Mouse (Mus musculus): ENCODE data around the gene Fam208b. TPM values are rescaled to one million over a fixed set of nuclear protein-coding genes. Genes with fewer than 3 reads are reported as not detected.
A peak's percentile ranks its signal among the peaks of the same experiment; 100 is the strongest.

Fam208b gene
- 13.8 and 17.3 TPM in 2 replicates for polyA plus RNA-seq (2014; fragmentation: Nextera tagmentation; extraction: Ambion mirVana)

DNA sequence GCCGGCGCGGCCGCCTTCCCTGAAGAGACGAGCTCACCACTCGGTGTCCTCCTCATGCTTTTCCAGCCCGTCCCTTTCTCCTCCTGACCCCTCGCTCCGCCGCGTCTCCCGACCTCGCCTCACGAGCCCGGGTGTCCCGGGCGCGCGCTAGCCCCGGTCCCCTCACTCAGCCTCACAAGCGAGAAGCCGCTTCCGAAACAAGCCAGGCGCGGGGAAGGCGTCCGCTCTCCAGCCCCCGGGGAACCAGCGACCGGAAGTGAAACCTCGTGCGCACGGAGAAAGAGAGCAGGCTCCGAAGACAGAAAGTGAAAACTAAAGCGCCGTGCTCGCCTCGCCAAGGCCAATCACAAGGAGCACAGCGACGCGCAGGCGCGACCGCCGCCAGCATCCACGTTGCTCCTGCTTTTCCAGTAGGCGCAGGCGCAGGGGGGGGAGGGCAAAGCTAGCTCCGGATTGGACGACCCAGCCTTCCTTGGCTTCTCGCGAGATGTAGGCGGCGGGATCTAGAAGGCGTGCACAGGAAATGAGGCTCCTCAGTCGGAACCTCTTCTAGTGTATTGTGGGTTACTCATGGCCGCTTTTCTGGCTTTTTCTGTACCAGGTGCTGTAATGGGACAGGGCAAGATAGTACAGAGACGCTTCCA lies at the start of gene Fam208b:
Gene Fam208b, minus strand, starts transcription at position 314 of the 644 bp plus-strand sequence.
- H3K4me2 ChIP-seq (ENCODE audit: low read length): peak within 1 kb of the TSS; percentile 66
- peak within 1 kb of the TSS; percentile 82 for H3K9ac ChIP-seq (ENCODE audit: low read length)
- H3K36me3 ChIP-seq (ENCODE audit: control insufficient read depth, insufficient read depth, low read length): no peaks in the 10 kb centered on the region
- ATAC-seq (replicated peaks; ENCODE audit: low FRiP score, low TSS enrichment, low read depth) (peak; percentile 99), DNase-seq (ENCODE audit: low spot score) (peak; percentile 97)
- WGBS: under 1% methylated on average over 57 of the region's 58 CpGs
- no peaks in the 10 kb centered on the region for H3K27me3 ChIP-seq (replicated peaks; ENCODE audit: control insufficient read depth, insufficient read depth, low read length)
- H3K27ac ChIP-seq (ENCODE audit: low read depth): peak within 1 kb of the TSS; percentile 95
- peaks cover 3% of the 10 kb centered on the region; the same call in 1 of the 2 replicates for H3K9me3 ChIP-seq (ENCODE audit: control insufficient read depth, low read length)
- H3K4me3 ChIP-seq (ENCODE audit: low read depth, low read length): peak within 1 kb of the TSS; percentile 93
- no peaks in the 10 kb centered on the region for H3K4me1 ChIP-seq (replicated peaks; ENCODE audit: control insufficient read depth, insufficient read depth, low read length)

DNA sequence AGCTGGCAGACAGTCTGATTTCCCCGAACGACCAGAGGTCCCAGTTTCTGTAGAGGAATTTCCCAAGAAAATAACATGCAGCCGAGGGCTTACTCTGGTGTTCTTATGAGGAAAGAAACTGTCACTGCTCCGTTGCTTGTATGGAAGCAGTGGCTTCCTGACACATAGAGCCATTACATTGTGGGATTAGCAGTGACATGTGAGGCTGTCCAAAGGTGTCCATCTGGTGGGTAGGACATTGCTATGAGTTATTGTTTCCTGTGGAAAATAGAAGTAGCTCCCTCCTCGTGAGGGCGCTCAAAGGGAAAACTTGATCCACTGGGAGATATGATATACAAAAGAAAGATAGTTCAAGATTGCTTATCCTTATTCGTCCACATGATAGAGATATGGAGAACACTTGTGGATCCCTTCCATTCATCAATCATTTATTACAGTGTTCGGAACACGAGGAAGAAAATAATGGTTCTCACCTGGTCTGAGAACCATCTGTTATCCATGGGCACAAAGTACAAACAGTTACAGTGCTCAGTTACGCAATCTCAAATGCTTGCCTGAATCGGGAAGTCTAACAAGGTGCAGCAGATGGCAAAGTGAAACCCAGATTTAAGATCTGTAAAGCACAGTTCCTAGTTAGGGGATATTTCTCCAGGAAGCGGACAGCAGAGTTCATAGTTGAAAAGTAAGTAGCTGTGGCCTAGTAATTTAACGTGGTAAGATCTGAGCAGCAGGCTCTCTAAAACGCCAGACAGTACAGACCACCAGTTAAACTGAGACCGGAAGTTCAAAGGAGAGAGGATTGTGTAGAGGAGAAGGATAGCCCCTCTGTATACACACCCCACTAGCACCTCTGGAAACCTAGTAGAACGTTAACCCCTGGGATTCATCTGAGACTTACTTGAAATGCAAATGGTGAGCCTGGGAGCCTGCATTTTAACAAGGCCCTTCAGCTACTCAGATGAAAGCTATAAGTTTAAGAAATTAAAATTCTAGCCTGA lies 48.6 kb upstream of the Fam208b start:
- Histone ChIP-seq H3K9me3 (ENCODE audit: control insufficient read depth, low read length) (no peaks in the 10 kb centered on the region), H3K27me3 (replicated peaks; ENCODE audit: control insufficient read depth, insufficient read depth, low read length) (no peaks in the 10 kb centered on the region), H3K27ac (ENCODE audit: low read depth) (no peak overlapping the region), H3K4me1 (replicated peaks; ENCODE audit: control insufficient read depth, insufficient read depth, low read length) (no peaks in the 10 kb centered on the region), H3K9ac (ENCODE audit: low read length) (no peak overlapping the region), H3K4me3 (ENCODE audit: low read depth, low read length) (no peak overlapping the region), H3K4me2 (ENCODE audit: low read length) (no peak overlapping the region), H3K36me3 (ENCODE audit: control insufficient read depth, insufficient read depth, low read length) (no peaks in the 10 kb centered on the region)
- DNase-seq (ENCODE audit: low spot score): no peak
- peak; percentile 43; the same call in 1 of the 2 replicates for ATAC-seq (replicated peaks; ENCODE audit: low FRiP score, low TSS enrichment, low read depth)
- WGBS: 52% methylated on average over 16 of the region's 16 CpGs

DNA sequence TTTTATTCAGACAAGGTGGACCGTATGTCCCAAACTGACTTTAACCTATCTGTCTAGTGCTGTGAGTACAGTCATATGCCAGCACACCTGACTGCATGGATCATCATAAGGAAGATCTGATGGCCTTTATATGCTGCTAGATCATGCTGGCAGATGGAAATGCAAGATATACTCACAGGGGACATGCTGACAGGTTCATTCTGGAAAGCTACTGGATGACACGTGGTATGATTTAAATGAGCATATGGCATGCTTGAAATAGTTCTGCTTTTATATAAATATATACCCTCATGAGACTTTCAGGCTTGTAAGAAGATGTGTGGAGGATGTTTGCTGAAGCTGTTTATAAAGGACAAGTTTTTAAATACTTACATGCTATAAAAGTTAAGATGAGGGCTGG lies 43.5 kb upstream of the Fam208b start:
- WGBS: 82% methylated on average over 2 of the region's 2 CpGs
- no peak overlapping the region for H3K4me3 ChIP-seq (ENCODE audit: low read depth, low read length)
- no peaks in the 10 kb centered on the region for H3K27me3 ChIP-seq (replicated peaks; ENCODE audit: control insufficient read depth, insufficient read depth, low read length)
- no peak overlapping the region for H3K4me2 ChIP-seq (ENCODE audit: low read length)
- no peaks in the 10 kb centered on the region for H3K4me1 ChIP-seq (replicated peaks; ENCODE audit: control insufficient read depth, insufficient read depth, low read length)
- H3K9me3 ChIP-seq (ENCODE audit: control insufficient read depth, low read length): no peaks in the 10 kb centered on the region
- ATAC-seq (replicated peaks; ENCODE audit: low FRiP score, low TSS enrichment, low read depth) (no peak), DNase-seq (ENCODE audit: low spot score) (no peak)
- H3K36me3 ChIP-seq (ENCODE audit: control insufficient read depth, insufficient read depth, low read length): peaks cover 8% of the 10 kb centered on the region; the same call in 1 of the 2 replicates
- H3K27ac ChIP-seq (ENCODE audit: low read depth): no peak overlapping the region
- no peak overlapping the region for H3K9ac ChIP-seq (ENCODE audit: low read length)

DNA sequence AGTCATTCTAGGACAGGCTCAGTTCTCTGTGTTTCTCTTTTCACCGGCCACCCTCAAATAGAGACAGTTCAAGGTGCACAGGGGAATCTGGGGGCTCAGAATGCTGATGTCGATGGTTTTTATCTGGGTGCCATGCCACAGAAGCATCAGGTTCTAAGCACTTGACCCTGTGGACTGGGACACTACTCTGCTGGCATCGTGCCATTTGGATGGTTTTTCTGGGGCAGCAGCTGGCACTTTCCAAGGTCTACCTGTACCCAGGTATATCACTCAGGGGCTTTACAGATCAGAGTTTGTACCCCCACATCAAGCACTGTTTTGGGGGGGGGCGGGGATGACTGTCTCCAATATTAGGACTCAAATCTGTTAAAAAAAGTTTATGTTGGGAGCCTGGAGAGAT lies 39.7 kb upstream of the Fam208b start:
- Histone ChIP-seq H3K27ac (ENCODE audit: low read depth) (no peak overlapping the region), H3K4me3 (ENCODE audit: low read depth, low read length) (no peak overlapping the region), H3K4me2 (ENCODE audit: low read length) (no peak overlapping the region), H3K36me3 (ENCODE audit: control insufficient read depth, insufficient read depth, low read length) (peaks cover 11% of the 10 kb centered on the region; the same call in 1 of the 2 replicates), H3K4me1 (replicated peaks; ENCODE audit: control insufficient read depth, insufficient read depth, low read length) (no peaks in the 10 kb centered on the region), H3K9me3 (ENCODE audit: control insufficient read depth, low read length) (no peaks in the 10 kb centered on the region), H3K9ac (ENCODE audit: low read length) (no peak overlapping the region), H3K27me3 (replicated peaks; ENCODE audit: control insufficient read depth, insufficient read depth, low read length) (no peaks in the 10 kb centered on the region)
- no peak for ATAC-seq (replicated peaks; ENCODE audit: low FRiP score, low TSS enrichment, low read depth)
- no peak for DNase-seq (ENCODE audit: low spot score)
- WGBS: 89% methylated on average over 4 of the region's 4 CpGs

DNA sequence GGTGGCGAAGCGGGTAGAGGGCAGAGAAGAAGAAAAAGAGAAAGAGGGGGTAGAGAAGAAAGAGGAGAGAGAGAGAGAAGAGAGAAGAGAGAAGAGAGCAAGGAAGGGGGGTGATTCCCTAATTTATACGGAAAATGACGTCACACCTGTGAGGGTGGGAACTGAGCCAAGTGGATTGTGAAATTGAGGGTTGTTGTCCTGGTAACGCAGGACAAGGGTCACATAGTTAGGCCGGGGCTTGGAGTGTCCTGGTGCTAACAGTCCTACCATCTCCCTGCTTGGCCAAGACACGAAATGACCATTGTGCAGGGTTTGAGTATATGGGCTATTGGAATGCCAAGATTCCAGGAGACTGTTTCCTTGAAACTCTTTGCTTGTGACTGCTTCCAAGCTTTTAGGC lies 35.7 kb upstream of the Fam208b start:
- ATAC-seq (replicated peaks; ENCODE audit: low FRiP score, low TSS enrichment, low read depth) (no peak), DNase-seq (ENCODE audit: low spot score) (no peak)
- 89% methylated on average over 7 of the region's 7 CpGs for WGBS
- Histone ChIP-seq H3K9me3 (ENCODE audit: control insufficient read depth, low read length) (no peaks in the 10 kb centered on the region), H3K36me3 (ENCODE audit: control insufficient read depth, insufficient read depth, low read length) (peaks cover 11% of the 10 kb centered on the region; the same call in 1 of the 2 replicates), H3K4me2 (ENCODE audit: low read length) (no peak overlapping the region), H3K4me3 (ENCODE audit: low read depth, low read length) (no peak overlapping the region), H3K9ac (ENCODE audit: low read length) (no peak overlapping the region), H3K27ac (ENCODE audit: low read depth) (no peak overlapping the region), H3K27me3 (replicated peaks; ENCODE audit: control insufficient read depth, insufficient read depth, low read length) (no peaks in the 10 kb centered on the region), H3K4me1 (replicated peaks; ENCODE audit: control insufficient read depth, insufficient read depth, low read length) (no peaks in the 10 kb centered on the region)

DNA sequence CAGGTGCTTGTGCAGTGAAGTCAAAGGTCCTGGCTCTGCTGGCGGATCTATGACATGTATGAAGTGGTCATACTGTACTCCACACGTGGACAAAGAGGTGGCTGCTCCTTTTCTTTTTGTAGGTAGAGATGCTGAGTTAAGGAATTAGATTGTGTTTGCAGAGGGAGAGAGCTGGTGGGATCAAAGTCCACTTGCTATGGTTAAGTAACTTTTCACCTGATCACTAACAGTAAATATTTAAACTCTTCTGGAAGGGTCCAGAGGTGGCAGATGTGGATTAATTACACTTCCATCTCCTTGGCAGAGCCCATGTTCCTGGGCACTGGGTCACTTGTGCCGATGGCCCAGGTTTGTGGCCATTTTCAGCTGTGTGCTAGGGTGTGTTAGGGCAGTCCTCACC lies 35.0 kb upstream of the Fam208b start:
- ATAC-seq (replicated peaks; ENCODE audit: low FRiP score, low TSS enrichment, low read depth) (peak; percentile 72), DNase-seq (ENCODE audit: low spot score) (no peak)
- Histone ChIP-seq H3K36me3 (ENCODE audit: control insufficient read depth, insufficient read depth, low read length) (peaks cover 11% of the 10 kb centered on the region; the same call in 1 of the 2 replicates), H3K27ac (ENCODE audit: low read depth) (no peak overlapping the region), H3K9ac (ENCODE audit: low read length) (no peak overlapping the region), H3K9me3 (ENCODE audit: control insufficient read depth, low read length) (no peaks in the 10 kb centered on the region), H3K4me1 (replicated peaks; ENCODE audit: control insufficient read depth, insufficient read depth, low read length) (no peaks in the 10 kb centered on the region), H3K4me2 (ENCODE audit: low read length) (no peak overlapping the region), H3K4me3 (ENCODE audit: low read depth, low read length) (no peak overlapping the region), H3K27me3 (replicated peaks; ENCODE audit: control insufficient read depth, insufficient read depth, low read length) (no peaks in the 10 kb centered on the region)
- 75% methylated on average over 3 of the region's 3 CpGs for WGBS

DNA sequence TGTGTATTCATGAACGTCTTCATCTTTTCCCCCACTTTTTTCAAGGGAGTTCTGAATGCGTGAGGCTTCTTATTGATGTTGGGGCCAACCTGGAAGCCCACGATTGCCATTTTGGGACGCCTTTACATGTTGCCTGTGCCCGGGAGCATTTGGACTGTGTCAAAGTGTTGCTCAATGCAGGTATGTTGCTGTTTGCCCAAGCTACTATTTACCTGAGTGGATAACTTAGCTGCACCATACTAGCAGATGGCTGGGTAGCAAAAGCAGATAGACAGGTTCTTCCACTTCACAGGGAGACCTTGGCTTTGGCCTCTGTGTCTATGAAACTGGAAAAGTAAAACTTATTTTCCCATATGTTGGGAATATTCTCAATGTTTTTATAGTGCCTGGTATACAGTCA lies 34.0 kb upstream of the Fam208b start:
- DNase-seq (ENCODE audit: low spot score) (no peak), ATAC-seq (replicated peaks; ENCODE audit: low FRiP score, low TSS enrichment, low read depth) (no peak; the same call in 1 of the 2 replicates)
- no peak overlapping the region for H3K4me3 ChIP-seq (ENCODE audit: low read depth, low read length)
- no peak overlapping the region for H3K27ac ChIP-seq (ENCODE audit: low read depth)
- H3K4me2 ChIP-seq (ENCODE audit: low read length): no peak overlapping the region
- no peak overlapping the region for H3K9ac ChIP-seq (ENCODE audit: low read length)
- H3K4me1 ChIP-seq (replicated peaks; ENCODE audit: control insufficient read depth, insufficient read depth, low read length): no peaks in the 10 kb centered on the region
- WGBS: 84% methylated on average over 5 of the region's 5 CpGs
- peaks cover 7% of the 10 kb centered on the region; the same call in 1 of the 2 replicates for H3K36me3 ChIP-seq (ENCODE audit: control insufficient read depth, insufficient read depth, low read length)
- H3K27me3 ChIP-seq (replicated peaks; ENCODE audit: control insufficient read depth, insufficient read depth, low read length): no peaks in the 10 kb centered on the region
- no peaks in the 10 kb centered on the region for H3K9me3 ChIP-seq (ENCODE audit: control insufficient read depth, low read length)

DNA sequence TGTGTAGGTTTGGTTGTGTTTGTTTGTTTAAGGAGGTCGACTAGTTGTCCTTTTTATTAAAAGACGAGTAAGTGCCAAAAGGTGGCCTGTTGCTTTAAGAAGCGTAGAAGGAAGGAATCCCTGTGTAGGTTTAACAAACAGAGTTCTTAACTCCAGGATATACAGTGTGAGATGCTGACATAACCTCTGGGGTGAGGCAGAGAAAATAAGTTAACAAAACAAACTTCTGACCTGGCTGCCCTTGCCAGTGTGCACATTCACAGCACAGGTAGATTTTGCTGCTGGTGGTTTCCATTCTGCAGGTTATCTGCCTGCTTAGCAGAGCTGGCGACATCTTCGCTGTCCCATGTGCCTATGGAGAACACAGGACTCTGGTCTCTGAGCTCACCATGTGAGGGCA lies 31.6 kb upstream of the Fam208b start:
- no peak for DNase-seq (ENCODE audit: low spot score)
- Histone ChIP-seq H3K36me3 (ENCODE audit: control insufficient read depth, insufficient read depth, low read length) (no peaks in the 10 kb centered on the region), H3K9ac (ENCODE audit: low read length) (no peak overlapping the region), H3K9me3 (ENCODE audit: control insufficient read depth, low read length) (no peaks in the 10 kb centered on the region), H3K4me2 (ENCODE audit: low read length) (no peak overlapping the region), H3K27me3 (replicated peaks; ENCODE audit: control insufficient read depth, insufficient read depth, low read length) (no peaks in the 10 kb centered on the region), H3K4me1 (replicated peaks; ENCODE audit: control insufficient read depth, insufficient read depth, low read length) (no peaks in the 10 kb centered on the region), H3K27ac (ENCODE audit: low read depth) (no peak overlapping the region), H3K4me3 (ENCODE audit: low read depth, low read length) (no peak overlapping the region)
- 79% methylated on average over 5 of the region's 5 CpGs for WGBS
- no peak for ATAC-seq (replicated peaks; ENCODE audit: low FRiP score, low TSS enrichment, low read depth)

Measured in intestine, embryonic 14.5 days (tissue).